Mouse (Mus musculus) ES-Bruce4 (cell line): ENCODE data around the gene Cspg5.

Experiments used
- CTCF ChIP-seq: IDR thresholded peaks from one replicate; pipeline ENCODE4 v1.8.1; 2011; ENCODE audit warnings: low read depth, low read length
- EP300 ChIP-seq: IDR thresholded peaks from 2 replicates; pipeline ENCODE4 v1.6.1; 2011; ENCODE audit warnings: low read depth, low read length; ENCODE audit not compliant: insufficient read depth
- POLR2A ChIP-seq: IDR thresholded peaks from one replicate; pipeline ENCODE4 v1.8.1; 2011; ENCODE audit warnings: low read length; ENCODE audit not compliant: insufficient read depth

GRCm38 (mm10) chr9:110230395-110231071 lies 13.1 kb upstream of the Cspg5 start:
- TF ChIP-seq EP300: no peak
- TF ChIP-seq CTCF: no peak
- TF ChIP-seq POLR2A: no peak
